Mouse (Mus musculus) gastrocnemius, adult 2 months (tissue): ENCODE data around the gene Smim8. TPM values are rescaled to one million over a fixed set of nuclear protein-coding genes. Genes with fewer than 3 reads are reported as not detected.
"Not testable (repeated sequence)": the region's sequence is repeated elsewhere in the genome, so short reads cannot be mapped to it uniquely, and the experiment has no call there.

Experiments used
- DNase-seq: peaks from one replicate; pipeline ENCODE4 v3.0.0; 2022
- H3K27ac ChIP-seq: fragments of 200-600 bp; 2 replicates; pipeline ENCODE4 v1.8.1; 2022; ENCODE audit warnings: mild to moderate bottlenecking
- H3K4me3 ChIP-seq: fragments of 200-600 bp; 2 replicates; pipeline ENCODE4 v1.8.1; 2022; ENCODE audit warnings: mild to moderate bottlenecking, moderate library complexity
- CTCF ChIP-seq: fragments of 200-600 bp; IDR thresholded peaks from 2 replicates; pipeline ENCODE4 v1.8.1; 2022; ENCODE audit warnings: antibody characterized with exemption, mild to moderate bottlenecking, moderate library complexity
- intact Hi-C: fragments of 180-260 bp; cut with DNase I; formaldehyde crosslinking; loops from one replicate; pipeline ENCODE4 v1.15.1; 2025
- total RNA-seq, 2 experiments: library from RNA; stranded (reverse); gene quantifications; 2 replicates each; pipeline ENCODE4 v1.2.3; 2021

Smim8 gene
- total RNA-seq, 2 experiments from 2014 or later = 24.5 to 31.5 TPM

GRCm38 (mm10) chr4:34771652-34772371 is 6.4 kb downstream of the Smim8 start:
- no peak overlapping the region for H3K27ac ChIP-seq
- intact Hi-C loops = loop anchor here (10.0 kb wide), 1 partner anchor 453 kb away; the partner anchor contains the start of gene C9orf72
- H3K4me3 ChIP-seq = no peak overlapping the region
- no peak for TF ChIP-seq CTCF
- no peak for DNase-seq

GRCm38 (mm10) chr4:34756163-34756562 is 22.1 kb downstream of the Smim8 start, which contains the start of gene Gm136:
TSS of gene Gm136 (minus strand) at chr4:34756263.
- no peak within 1 kb of the TSS for H3K27ac ChIP-seq
- intact Hi-C loops = no loop called here
- no peak for DNase-seq
- TF ChIP-seq CTCF = no peak
- H3K4me3 ChIP-seq = no peak within 1 kb of the TSS

- Histone ChIP-seq H3K4me3 (no peak overlapping the region), H3K27ac (no peak overlapping the region)
- TF ChIP-seq CTCF = no peak
- intact Hi-C loops = no loop called here
- no peak for DNase-seq
Measured at GRCm38 (mm10) chr4:34749236-34749635, 29.0 kb downstream of the Smim8 start.

GRCm38 (mm10) chr4:34734461-34734860 is 43.8 kb downstream of the Smim8 start:
- intact Hi-C loops = no loop called here
- Histone ChIP-seq H3K4me3 (no peak overlapping the region), H3K27ac (no peak overlapping the region)
- no peak for TF ChIP-seq CTCF
- DNase-seq = no peak

- peak; percentile 33 for TF ChIP-seq CTCF
- H3K4me3 ChIP-seq, H3K27ac ChIP-seq, intact Hi-C loops, DNase-seq: not testable (repeated sequence)
Measured at GRCm38 (mm10) chr4:34733415-34733814, 44.8 kb downstream of the Smim8 start.

- peak; percentile 77 for DNase-seq
- intact Hi-C loops = no loop called here
- peak within 1 kb of the TSS; percentile 69 for H3K4me3 ChIP-seq
- TF ChIP-seq CTCF = no peak
- H3K27ac ChIP-seq = no peak within 1 kb of the TSS
Measured at GRCm38 (mm10) chr4:34729851-34730341, 48.3 kb downstream of the Smim8 start, which contains the start of gene Cfap206. TSS of gene Cfap206 (minus strand) at chr4:34730206.

GRCm38 (mm10) chr4:34725710-34726109 is 52.5 kb downstream of the Smim8 start:
- H3K27ac ChIP-seq, H3K4me3 ChIP-seq, DNase-seq, intact Hi-C loops: not testable (repeated sequence)

- no peak for DNase-seq
- intact Hi-C loops = no loop called here
- TF ChIP-seq CTCF = no peak
- H3K4me3 ChIP-seq = no peak overlapping the region
- no peak overlapping the region for H3K27ac ChIP-seq
Measured at GRCm38 (mm10) chr4:34724306-34724705, 53.9 kb downstream of the Smim8 start.

GRCm38 (mm10) chr4:34723186-34723585 is 55.0 kb downstream of the Smim8 start:
- H3K27ac ChIP-seq = no peak overlapping the region
- H3K4me3 ChIP-seq = no peak overlapping the region
- TF ChIP-seq CTCF = no peak
- DNase-seq = no peak
- intact Hi-C loops = no loop called here

GRCm38 (mm10) chr4:34720127-34720895 is 57.9 kb downstream of the Smim8 start:
- no peak overlapping the region for H3K4me3 ChIP-seq
- intact Hi-C loops = no loop called here
- DNase-seq = no peak
- H3K27ac ChIP-seq = no peak overlapping the region
- peak; percentile 1; the same call in 1 of the 2 replicates for TF ChIP-seq CTCF

- Histone ChIP-seq H3K27ac (no peak overlapping the region), H3K4me3 (no peak overlapping the region)
- no peak for DNase-seq
- intact Hi-C loops = no loop called here
- no peak for TF ChIP-seq CTCF
Measured at GRCm38 (mm10) chr4:34719421-34719820, 58.8 kb downstream of the Smim8 start.

Other genes with a start within 250 kb of the Smim8 start
- 10 to 100 TPM; 42.9 to 60.6 TPM for gene Akirin2, start 227.5 kb downstream of the Smim8 start, total RNA-seq
- gene Orc3, start 163.5 kb downstream of the Smim8 start, total RNA-seq = 10 to 100 TPM; 38.2 to 38.9 TPM
- 10 to 100 TPM; 18.2 to 22.1 TPM for gene Rars2, start 163.5 kb downstream of the Smim8 start, total RNA-seq
- 10 to 100 TPM; 10.9 to 14.7 TPM for gene Slc35a1, start 91.0 kb downstream of the Smim8 start, total RNA-seq
- gene Cfap206, start 48.2 kb downstream of the Smim8 start, total RNA-seq = not detected
- gene Gm136, start 22.2 kb downstream of the Smim8 start, total RNA-seq = not detected
- 10 to 100 TPM in 1 of 2 experiments, 1 to 10 TPM in 1; 9.2 to 11.0 TPM for gene Zfp292, start 104.5 kb upstream of the Smim8 start, total RNA-seq
- not detected for gene Cga, start 115.4 kb upstream of the Smim8 start, total RNA-seq